ENCODE assay signal across 17 mouse cellular contexts in genomic region chr10:69630802-69631388, GRCm38 (mm10).
DNase-seq lines count a peak whose midpoint lies in the region; ATAC-seq and TF ChIP-seq lines count a peak whose summit lies in the region.
"Had no signal": no experiment of that assay in that cellular context is flagged by ENCODE, and none has a peak within 500 bp of the region (broad histone marks: within the 10 kb centered on the region; RNA-seq: fewer than 3 reads in every experiment).

No protein-coding gene starts in this region.

- H3ac ChIP-seq in myocyte (ENCODE audit: control insufficient read depth, insufficient read length) = no peak overlapping the region

- H3K9ac ChIP-seq in midbrain, embryonic 13.5 days (replicated peaks) = no peak overlapping the region
- H3K9ac ChIP-seq in midbrain, embryonic 11.5 days (ENCODE audit: low read length) = no peak overlapping the region
- H3K9ac ChIP-seq: embryonic facial prominence, embryonic 12.5 days; hindbrain, embryonic 12.5 days; limb, embryonic 13.5 days; liver, embryonic 14.5 days had no signal

- no peaks in the 10 kb centered on the region for H3K79me2 ChIP-seq in myocyte (ENCODE audit: control insufficient read depth, insufficient read depth)

- H3K4me2 ChIP-seq in midbrain, embryonic 13.5 days (replicated peaks) = no peak overlapping the region
- H3K4me2 ChIP-seq in midbrain, embryonic 11.5 days = no peak overlapping the region
- peak overlapping the region; percentile 16 for H3K4me2 ChIP-seq in myocyte (ENCODE audit: low read depth)
- H3K4me2 ChIP-seq: embryonic facial prominence, embryonic 12.5 days; hindbrain, embryonic 12.5 days; limb, embryonic 13.5 days had no signal

- H3K27ac ChIP-seq in heart, embryonic 10.5 days = no peak overlapping the region
- H3K27ac ChIP-seq in midbrain, embryonic 13.5 days = 0 out of 2 replicates have a peak overlapping the region, but pooled peaks have one; percentile 0
- no peak overlapping the region for H3K27ac ChIP-seq in midbrain, embryonic 11.5 days (ENCODE audit: low read depth, low read length)
- no peak overlapping the region for H3K27ac ChIP-seq in thymus, adult 2 months (ENCODE audit: control insufficient read depth, insufficient read depth, low read length)
- H3K27ac ChIP-seq: embryonic facial prominence, embryonic 12.5 days; gastrocnemius, adult 2 months; hindbrain, embryonic 12.5 days; limb, embryonic 13.5 days; liver, embryonic 14.5 days had no signal

- TF ChIP-seq POLR2A in myocyte (IDR thresholded peaks at IDR 0.05; ENCODE audit: insufficient read length, low read depth) = no peak
- TF ChIP-seq POLR2A in thymus, adult 2 months (IDR thresholded peaks at IDR 0.05; ENCODE audit: control insufficient read depth, extremely low read depth, insufficient read depth, low read length, poor library complexity) = no peak

- ATAC-seq in midbrain, embryonic 13.5 days = no peak
- no peak for ATAC-seq in midbrain, embryonic 11.5 days (ENCODE audit: low FRiP score)

- TF ChIP-seq CTCF in thymus, adult 2 months (IDR thresholded peaks at IDR 0.05; ENCODE audit: borderline replicate concordance, control insufficient read depth, extremely low read depth, insufficient read depth, low read length, poor library complexity) = no peak

- H3K9me3 ChIP-seq in heart, embryonic 10.5 days = no peaks in the 10 kb centered on the region
- H3K9me3 ChIP-seq in midbrain, embryonic 13.5 days = no peaks in the 10 kb centered on the region
- H3K9me3 ChIP-seq in midbrain, embryonic 11.5 days (ENCODE audit: control insufficient read depth, low read length) = no peaks in the 10 kb centered on the region
- H3K9me3 ChIP-seq: embryonic facial prominence, embryonic 12.5 days; hindbrain, embryonic 12.5 days; limb, embryonic 13.5 days had no signal

- H3K27me3 ChIP-seq in heart, embryonic 10.5 days (ENCODE audit: insufficient read depth, poor library complexity, severe bottlenecking) = no peaks in the 10 kb centered on the region
- H3K27me3 ChIP-seq in midbrain, embryonic 13.5 days = no peaks in the 10 kb centered on the region
- no peaks in the 10 kb centered on the region for H3K27me3 ChIP-seq in midbrain, embryonic 11.5 days (ENCODE audit: control insufficient read depth, insufficient read depth, low read length)
- H3K27me3 ChIP-seq in myocyte (ENCODE audit: control insufficient read depth, insufficient read depth, insufficient read length) = no peaks in the 10 kb centered on the region
- H3K27me3 ChIP-seq in thymus, adult 2 months (ENCODE audit: control insufficient read depth, insufficient read depth, low read length) = no peaks in the 10 kb centered on the region
- H3K27me3 ChIP-seq: embryonic facial prominence, embryonic 12.5 days; hindbrain, embryonic 12.5 days; limb, embryonic 13.5 days had no signal

- peaks cover 23% of the 10 kb centered on the region for H3K4me1 ChIP-seq in heart, embryonic 10.5 days
- H3K4me1 ChIP-seq in midbrain, embryonic 13.5 days (replicated peaks) = peaks cover 43% of the 10 kb centered on the region
- peaks cover 6% of the 10 kb centered on the region; the same call in 1 of the 2 replicates for H3K4me1 ChIP-seq in midbrain, embryonic 11.5 days (ENCODE audit: control insufficient read depth, insufficient read depth, low read length)
- no peaks in the 10 kb centered on the region for H3K4me1 ChIP-seq in thymus, adult 2 months (replicated peaks; ENCODE audit: control insufficient read depth, insufficient read depth, low read length)

- peak; percentile 9 for DNase-seq in heart, adult 11 months
- no peak for DNase-seq in heart, embryonic 10.5 days (ENCODE audit: low spot score)
- no peak for DNase-seq in midbrain, embryonic 11.5 days (ENCODE audit: low spot score, missing footprints)
- peak; percentile 5 for DNase-seq in adipocyte (ENCODE audit: low spot score)
- DNase-seq in thymus, adult 2 months = no peak
- DNase-seq: adrenal gland, adult 2 months; cerebellum, adult 11 months; cerebellum, postnatal 36 days; gastrocnemius, adult 2 months; heart, adult 18-20 months; retina, postnatal 1 day had no signal

- H3K4me3 ChIP-seq in heart, embryonic 10.5 days = no peak overlapping the region
- H3K4me3 ChIP-seq in midbrain, embryonic 13.5 days (replicated peaks) = no peak overlapping the region
- no peak overlapping the region for H3K4me3 ChIP-seq in midbrain, embryonic 11.5 days (ENCODE audit: low read depth, low read length)
- no peak overlapping the region for H3K4me3 ChIP-seq in myocyte
- H3K4me3 ChIP-seq in thymus, adult 2 months (ENCODE audit: control insufficient read depth, insufficient read depth, low read length) = no peak overlapping the region
- H3K4me3 ChIP-seq: embryonic facial prominence, embryonic 12.5 days; gastrocnemius, adult 2 months; hindbrain, embryonic 12.5 days; limb, embryonic 13.5 days had no signal

- H3K36me3 ChIP-seq in heart, embryonic 10.5 days = no peaks in the 10 kb centered on the region
- H3K36me3 ChIP-seq in midbrain, embryonic 13.5 days = no peaks in the 10 kb centered on the region
- H3K36me3 ChIP-seq in midbrain, embryonic 11.5 days (ENCODE audit: control insufficient read depth, insufficient read depth, low read length) = no peaks in the 10 kb centered on the region
- no peaks in the 10 kb centered on the region for H3K36me3 ChIP-seq in myocyte (ENCODE audit: control insufficient read depth, insufficient read depth)
- no peaks in the 10 kb centered on the region for H3K36me3 ChIP-seq in thymus, adult 2 months (ENCODE audit: control insufficient read depth, insufficient read depth, low read length)
- H3K36me3 ChIP-seq: embryonic facial prominence, embryonic 12.5 days; hindbrain, embryonic 12.5 days; limb, embryonic 13.5 days had no signal

- 68% methylated on average over 7 of the region's 7 CpGs for WGBS in heart, embryonic 10.5 days
- 47% methylated on average over 7 of the region's 7 CpGs for WGBS in midbrain, embryonic 13.5 days
- WGBS in midbrain, embryonic 11.5 days = 53% methylated on average over 7 of the region's 7 CpGs
- 43% methylated on average over 7 of the region's 7 CpGs for WGBS in thymus, adult 2 months

TF ChIP-seq in myocyte, 11 proteins besides CTCF, POLR2A, EP300 and RAD21:
- no peak for TF ChIP-seq USF1 (IDR thresholded peaks at IDR 0.05; ENCODE audit: low read depth)
- no peak for TF ChIP-seq TCF12 (IDR thresholded peaks at IDR 0.05; ENCODE audit: insufficient read depth, poor library complexity, severe bottlenecking)
- TF ChIP-seq POLR2AphosphoS2 (IDR thresholded peaks at IDR 0.05; ENCODE audit: insufficient read length, low read depth) = no peak
- TF ChIP-seq MAX (IDR thresholded peaks at IDR 0.05; ENCODE audit: low read depth) = no peak
- TF ChIP-seq MYOD1 (IDR thresholded peaks at IDR 0.05; ENCODE audit: control insufficient read depth in 1 of 3, insufficient read length in 2 of 3, low read depth in 2 of 3) = no peak
- TF ChIP-seq CEBPB (IDR thresholded peaks at IDR 0.05; ENCODE audit: insufficient read depth, poor library complexity, severe bottlenecking) = no peak
- no peak for TF ChIP-seq E2F4 (IDR thresholded peaks at IDR 0.05; ENCODE audit: insufficient read depth)
- TF ChIP-seq SRF (IDR thresholded peaks at IDR 0.05; ENCODE audit: control insufficient read depth, insufficient read length, low read depth) = no peak
- no peak for TF ChIP-seq TCF3 (IDR thresholded peaks at IDR 0.05; ENCODE audit: insufficient read length, low read depth)

Comparison
In these comparisons a context has a peak if more than half of its experiments do, and no peak if none do; other contexts are left out.
1. DNase-seq: peak in heart, adult 11 months (single experiment) and adipocyte (single experiment); none in heart, embryonic 10.5 days (single experiment), midbrain, embryonic 11.5 days (single experiment) and thymus, adult 2 months (single experiment).